ENCODE assay signal across 28 mouse cellular contexts in the genomic region with DNA sequence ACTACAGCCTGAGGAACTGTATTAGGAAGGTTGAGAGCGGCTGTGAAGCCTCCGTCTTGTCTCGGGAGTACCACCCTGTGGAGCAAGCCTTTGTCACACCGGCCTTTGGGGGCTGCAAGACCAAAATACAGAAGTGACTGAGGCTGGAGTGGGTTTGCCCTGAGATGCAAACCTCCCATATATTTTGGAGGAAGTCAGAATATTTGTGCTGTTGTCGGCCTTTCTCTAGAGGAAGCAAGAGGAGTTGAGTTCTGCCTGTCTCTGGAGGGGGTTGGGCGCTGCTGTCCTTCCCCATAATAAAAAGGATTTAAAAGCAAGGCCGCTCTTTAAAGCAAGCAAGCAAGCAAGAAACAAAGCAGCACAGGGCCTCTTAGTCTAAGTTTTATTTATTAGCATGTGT. TPM values are rescaled to one million over a fixed set of nuclear protein-coding genes. Genes with fewer than 3 reads are reported as not detected.
A peak's percentile ranks its signal among the peaks of the same experiment; 100 is the strongest.
DNase-seq lines count a peak whose midpoint lies in the region; ATAC-seq and TF ChIP-seq lines count a peak whose summit lies in the region.
"Had no signal": no experiment of that assay in that cellular context is flagged by ENCODE, and none has a peak within 500 bp of the region (broad histone marks: within the 10 kb centered on the region; RNA-seq: fewer than 3 reads in every experiment).

No protein-coding gene starts in this region.

- peak; percentile 93 for DNase-seq in heart, adult 11 months
- no peak for DNase-seq in heart, postnatal 25 days (ENCODE audit: low spot score)
- DNase-seq in liver, postnatal 0 days = no peak
- no peak for DNase-seq in gastrocnemius, postnatal 36 days
- no peak for DNase-seq in cerebellum, adult 9-10 months
- DNase-seq: adrenal gland, adult 8-10 months; cerebellum, adult 8-10 months; gastrocnemius, adult 2 months; heart, postnatal 14 days; layer of hippocampus, adult 9-11 months; lung, postnatal 4 days; right cerebral cortex, postnatal 25 days; thymus, postnatal 14 days had no signal

- no peak overlapping the region for H3K4me2 ChIP-seq in liver, postnatal 0 days (ENCODE audit: low read depth, low read length)
- H3K4me2 ChIP-seq in liver, embryonic 12.5 days = no peak overlapping the region
- H3K4me2 ChIP-seq: embryonic facial prominence, embryonic 13.5 days; hindbrain, embryonic 13.5 days; kidney, embryonic 15.5 days; limb, embryonic 15.5 days; midbrain, embryonic 15.5 days had no signal

- no peak for TF ChIP-seq CTCF in liver, postnatal 0 days (IDR thresholded peaks at IDR 0.05; ENCODE audit: low read depth)

- H3K4me1 ChIP-seq in liver, postnatal 0 days (ENCODE audit: insufficient read depth) = no peaks in the 10 kb centered on the region
- no peaks in the 10 kb centered on the region for H3K4me1 ChIP-seq in liver, embryonic 12.5 days
- H3K4me1 ChIP-seq: forebrain, embryonic 10.5 days; limb, embryonic 10.5 days; midbrain, embryonic 15.5 days had no signal

- 55% methylated on average over 7 of the region's 7 CpGs for WGBS in liver, postnatal 0 days (ENCODE audit: insufficient replicate concordance)
- WGBS in liver, embryonic 12.5 days (ENCODE audit: insufficient replicate concordance) = 59% methylated on average over 7 of the region's 7 CpGs

- intact Hi-C loops in heart, postnatal 25 days (cut with DNase I) = no loop called here
- intact Hi-C loops in gastrocnemius, postnatal 36 days (cut with DNase I) = no loop called here

- no peak overlapping the region for H3K9ac ChIP-seq in liver, postnatal 0 days (replicated peaks)
- no peak overlapping the region for H3K9ac ChIP-seq in liver, embryonic 12.5 days
- H3K9ac ChIP-seq: embryonic facial prominence, embryonic 13.5 days; hindbrain, embryonic 13.5 days; kidney, embryonic 15.5 days; limb, embryonic 15.5 days; midbrain, embryonic 15.5 days had no signal

- H3K4me3 ChIP-seq in liver, postnatal 0 days (ENCODE audit: low read depth, low read length) = no peak overlapping the region
- no peak overlapping the region for H3K4me3 ChIP-seq in liver, embryonic 12.5 days
- H3K4me3 ChIP-seq: embryonic facial prominence, embryonic 13.5 days; forebrain, embryonic 10.5 days; gastrocnemius, adult 2 months; hindbrain, embryonic 13.5 days; kidney, embryonic 15.5 days; limb, embryonic 10.5 days; limb, embryonic 15.5 days; midbrain, embryonic 10.5 days; midbrain, embryonic 15.5 days had no signal

- H3K27me3 ChIP-seq in liver, postnatal 0 days (ENCODE audit: insufficient read depth, low read length) = no peaks in the 10 kb centered on the region
- 0 out of 2 replicates have a peak, but pooled peaks cover 6% of the 10 kb centered on the region for H3K27me3 ChIP-seq in liver, embryonic 12.5 days (replicated peaks)
- H3K27me3 ChIP-seq: CH12.LX; embryonic facial prominence, embryonic 13.5 days; hindbrain, embryonic 13.5 days; kidney, embryonic 15.5 days; limb, embryonic 15.5 days; midbrain, embryonic 15.5 days had no signal

- no peaks in the 10 kb centered on the region for H3K9me3 ChIP-seq in liver, postnatal 0 days (ENCODE audit: low read length)
- H3K9me3 ChIP-seq in liver, embryonic 12.5 days (replicated peaks) = no peaks in the 10 kb centered on the region
- H3K9me3 ChIP-seq: embryonic facial prominence, embryonic 13.5 days; forebrain, embryonic 10.5 days; hindbrain, embryonic 13.5 days; kidney, embryonic 15.5 days; limb, embryonic 10.5 days; limb, embryonic 15.5 days; midbrain, embryonic 10.5 days; midbrain, embryonic 15.5 days had no signal

- ATAC-seq in liver, postnatal 0 days = no peak
- ATAC-seq in liver, embryonic 12.5 days = no peak
- peak; percentile 51 for ATAC-seq in megakaryocyte progenitor cell, adult 5-6 weeks (replicated peaks; ENCODE audit: poor library complexity)
- ATAC-seq: forebrain, embryonic 16.5 days; intestine, postnatal 0 days; midbrain, embryonic 15.5 days had no signal

- no peak for TF ChIP-seq EP300 in liver, postnatal 0 days (IDR thresholded peaks at IDR 0.05; ENCODE audit: low read depth)

- 0 out of 2 replicates have a peak overlapping the region, but pooled peaks have one; percentile 22 for H3K27ac ChIP-seq in liver, postnatal 0 days (ENCODE audit: low read depth)
- no peak overlapping the region for H3K27ac ChIP-seq in liver, embryonic 12.5 days
- H3K27ac ChIP-seq: embryonic facial prominence, embryonic 13.5 days; forebrain, embryonic 10.5 days; gastrocnemius, adult 2 months; hindbrain, embryonic 13.5 days; kidney, embryonic 15.5 days; limb, embryonic 10.5 days; limb, embryonic 15.5 days; midbrain, embryonic 10.5 days; midbrain, embryonic 15.5 days had no signal

- H3K36me3 ChIP-seq in liver, postnatal 0 days (replicated peaks; ENCODE audit: insufficient read depth, low read length) = no peaks in the 10 kb centered on the region
- no peaks in the 10 kb centered on the region for H3K36me3 ChIP-seq in liver, embryonic 12.5 days
- H3K36me3 ChIP-seq: embryonic facial prominence, embryonic 13.5 days; forebrain, embryonic 10.5 days; hindbrain, embryonic 13.5 days; kidney, embryonic 15.5 days; limb, embryonic 10.5 days; limb, embryonic 15.5 days; midbrain, embryonic 10.5 days; midbrain, embryonic 15.5 days had no signal

RNA-seq across cellular contexts. Expression of a gene that starts 11.4 kb away (rescaled TPM):
- under 1 TPM; 0.39 to 0.68 TPM for total RNA-seq in heart, postnatal 25 days (2021)
- polyA plus RNA-seq in liver, postnatal 0 days (2015; fragmentation: Nextera tagmentation; extraction: Ambion mirVana) = 2.7 TPM in 2 replicates
- 6.6 and 6.7 TPM in 2 replicates for polyA plus RNA-seq in liver, embryonic 12.5 days (2016; fragmentation: Nextera tagmentation; extraction: Ambion mirVana)
- total RNA-seq in megakaryocyte progenitor cell, adult 5-6 weeks (2015) = 13.4 TPM in 2 replicates
- 17.5 and 20.2 TPM in 2 replicates for total RNA-seq in megakaryocyte progenitor cell, adult 5-6 weeks (2017)
- under 1 TPM; 0.25 to 0.79 TPM for total RNA-seq in gastrocnemius, postnatal 36 days (2021)

RNA-seq across cellular contexts. Expression of a gene that starts 59.3 kb away (rescaled TPM):
- 1 to 10 TPM in 1 of 2 experiments, under 1 TPM in 1; 0.98 to 1.3 TPM for total RNA-seq in heart, postnatal 25 days (2021)
- polyA plus RNA-seq in liver, postnatal 0 days (2015; fragmentation: Nextera tagmentation; extraction: Ambion mirVana) = 0.06 TPM in 1 of 2 replicates, not detected in the other
- polyA plus RNA-seq in liver, embryonic 12.5 days (2016; fragmentation: Nextera tagmentation; extraction: Ambion mirVana) = 0.14 and 0.15 TPM in 2 replicates
- total RNA-seq in megakaryocyte progenitor cell, adult 5-6 weeks (2015) = 0.25 TPM in 1 of 2 replicates, not detected in the other
- not detected in 2 replicates for total RNA-seq in megakaryocyte progenitor cell, adult 5-6 weeks (2017)
- total RNA-seq in gastrocnemius, postnatal 36 days (2021) = under 1 TPM; 0.74 to 0.91 TPM
- total RNA-seq: adrenal gland, postnatal 4 days; CH12.LX; neutrophil, adult 5-6 weeks had no signal
- polyA plus RNA-seq: intestine, postnatal 0 days had no signal

Comparison
In these comparisons a context has a peak if more than half of its experiments do, and no peak if none do; other contexts are left out.
1. RNA of a gene that starts 11.4 kb away (total RNA-seq): 13.4 to 20.2 TPM in megakaryocyte progenitor cell, adult 5-6 weeks; 0.25 to 0.79 TPM in gastrocnemius, postnatal 36 days and 0.39 to 0.68 TPM in heart, postnatal 25 days; every median in the first group is over 4 times any median in the second.